Mouse (Mus musculus) thymus, postnatal 0 days (tissue): Measurements from ENCODE around the gene Mettl15. TPM values are rescaled to one million over a fixed set of nuclear protein-coding genes. Genes with fewer than 3 reads are reported as not detected.
"Not testable (repeated sequence)": the region's sequence is repeated elsewhere in the genome, so short reads cannot be mapped to it uniquely, and the experiment has no call there.

Experiments
- DNase-seq: peaks from one replicate; pipeline ENCODE4 v3.0.0-alpha.2; 2015; ENCODE audit warnings: low spot score
- polyA plus RNA-seq: library from polyadenylated mRNA; unstranded; fragments of >200 nt; fragmentation: Nextera tagmentation; extraction: Ambion mirVana; gene quantifications from 2 replicates; pipeline ENCODE4 v1.2.1, GENCODE M21; 2015

The Mettl15 gene
- polyA plus RNA-seq, result 9.0 and 10.1 TPM in 2 replicates

DNA sequence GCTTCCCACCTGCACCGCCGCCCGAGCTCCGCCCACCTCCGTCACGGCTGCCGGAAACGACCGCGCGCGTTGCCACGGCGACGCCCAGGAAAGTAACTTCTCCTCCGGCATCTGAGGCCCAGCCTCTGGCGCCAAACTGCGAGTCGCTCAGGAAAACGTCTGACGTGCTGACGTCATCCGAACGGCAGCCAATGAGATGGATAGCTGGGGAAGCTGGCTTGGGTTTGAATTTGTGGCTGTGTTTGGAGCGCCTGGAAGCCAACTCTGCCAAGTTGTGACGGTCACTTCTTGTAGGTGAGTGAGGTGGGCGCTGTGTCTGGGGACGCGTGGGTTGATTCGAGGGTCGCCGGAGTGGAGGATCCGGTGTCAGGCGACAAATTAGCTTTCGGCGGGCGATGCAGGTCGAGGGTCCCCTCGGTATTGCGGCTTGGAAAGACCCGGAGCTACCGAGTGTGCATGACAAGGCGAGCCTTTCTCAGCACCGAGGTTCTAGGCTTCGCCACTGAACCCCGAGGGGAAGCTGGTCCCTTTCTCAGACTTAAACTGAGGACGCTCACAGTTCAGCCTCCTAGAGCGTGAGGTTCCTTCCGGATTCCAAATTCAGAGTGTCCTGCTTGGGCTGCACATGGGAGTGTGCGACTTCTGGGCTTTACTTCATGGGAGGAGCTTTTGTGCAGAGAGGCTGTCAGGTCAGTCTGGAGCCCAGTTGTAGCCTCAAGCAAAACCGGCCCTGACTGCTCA, at the start of gene Mettl15, which contains the start of gene Kif18a:
TSS of gene Mettl15 (minus strand) at position 149 of the 741 bp plus-strand sequence.
TSS of gene Kif18a (plus strand) at position 139 of the 741 bp plus-strand sequence.
- peak; percentile 98 for DNase-seq

DNA sequence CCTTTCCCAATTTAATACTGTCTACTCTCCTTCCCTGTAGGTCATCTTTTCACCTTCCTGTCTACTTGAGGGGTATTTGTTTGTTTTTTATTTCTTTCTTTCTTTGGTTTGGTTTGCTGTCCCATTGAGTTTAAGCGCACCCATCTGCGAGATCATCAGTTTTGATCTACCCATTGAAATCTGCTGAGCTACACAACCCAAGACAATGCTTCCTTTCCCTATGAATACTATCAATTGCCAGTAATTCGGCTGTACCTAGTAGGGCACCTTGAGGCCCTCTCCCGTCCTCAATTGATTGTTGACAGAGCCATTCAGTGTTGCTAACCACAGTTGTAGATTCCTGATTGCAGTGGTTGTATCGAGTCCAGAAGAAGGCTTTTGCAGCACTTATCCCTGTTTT, 30.8 kb upstream of the Mettl15 start:
- DNase-seq, result no peak

- DNase-seq, result no peak
These were observed 23.1 kb upstream of the Mettl15 start for GRCm38 (mm10) chr2:109303638-109304037.

DNA sequence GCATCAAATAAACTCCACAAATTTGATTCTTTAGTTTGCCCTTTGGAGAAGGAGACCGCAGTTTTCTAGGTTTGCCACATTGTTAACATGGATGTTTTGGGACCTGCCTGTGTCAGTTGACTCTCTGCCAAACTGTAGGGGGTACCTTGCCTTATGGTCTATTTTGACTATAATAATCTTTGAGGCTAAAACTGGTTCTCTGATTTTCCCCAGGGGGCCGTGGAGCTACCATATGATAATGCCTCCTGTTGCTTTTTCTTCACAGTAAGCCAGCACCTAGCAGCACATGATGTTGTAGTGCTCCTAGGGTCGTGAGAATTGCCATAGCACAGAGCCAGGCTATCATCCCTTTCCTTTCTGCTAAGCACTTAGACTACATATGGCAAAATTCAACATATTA, 21.7 kb upstream of the Mettl15 start:
- DNase-seq, result no peak

DNA sequence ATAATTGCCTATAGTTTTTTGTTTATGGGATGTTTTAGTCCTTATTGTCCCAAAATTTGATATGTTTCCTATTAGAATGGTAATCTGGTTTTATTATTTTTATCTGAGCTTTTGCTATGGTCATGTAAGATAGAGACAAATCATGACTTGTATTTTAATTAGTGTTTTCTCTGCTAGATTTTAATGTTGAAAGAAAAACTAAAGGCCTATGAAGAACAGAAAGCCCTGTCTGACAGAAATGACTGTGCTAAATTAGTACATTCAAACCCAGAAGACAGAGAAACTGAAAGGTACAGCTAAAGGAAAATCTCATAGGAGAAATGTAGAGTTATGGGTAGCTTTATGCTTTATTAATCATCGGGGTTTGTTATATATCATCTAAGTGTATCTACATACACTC, 17.6 kb upstream of the Mettl15 start:
- DNase-seq, result no peak

GRCm38 (mm10) chr2:109296264-109296663, 15.7 kb upstream of the Mettl15 start:
- DNase-seq, result no peak

- no peak for DNase-seq
These were observed 8.8 kb upstream of the Mettl15 start for GRCm38 (mm10) chr2:109289327-109289726.

DNA sequence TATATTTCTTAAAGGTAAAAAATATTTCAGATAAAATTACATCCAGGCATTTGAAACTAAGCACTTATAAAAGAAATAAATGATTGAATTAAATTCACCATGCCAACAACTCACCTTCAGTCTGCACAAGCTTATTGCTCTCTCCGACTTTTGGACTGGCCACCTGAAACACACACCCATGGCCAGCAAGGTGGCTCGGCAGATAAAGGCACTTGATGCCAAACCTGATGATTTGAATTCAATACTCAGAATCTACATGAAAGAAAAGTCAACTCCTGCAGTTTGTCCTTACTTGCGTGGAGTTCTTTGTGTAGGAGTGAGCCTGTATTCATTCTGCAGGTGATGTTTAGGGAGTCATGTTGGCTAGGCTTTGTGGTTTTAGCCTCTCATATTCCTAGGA, 3.6 kb upstream of the Mettl15 start:
- no peak for DNase-seq

DNA sequence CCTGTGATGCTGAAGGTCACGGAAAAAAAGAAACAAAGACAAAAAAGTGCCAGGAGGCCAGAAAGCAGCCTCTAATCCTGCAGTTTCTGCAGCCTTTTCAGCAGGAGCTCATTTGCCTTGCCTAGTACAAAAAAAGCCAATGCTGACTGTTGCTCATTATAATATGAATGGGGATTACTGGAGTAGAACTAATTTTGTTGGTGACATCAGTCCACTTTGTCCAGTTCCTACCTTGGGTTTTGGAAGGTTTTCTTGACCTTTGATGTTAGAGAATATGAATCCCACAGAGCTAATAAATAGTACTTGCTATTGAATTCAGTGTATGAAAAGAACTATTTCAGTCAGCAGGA, 768 bp upstream of the Mettl15 start:
- no peak for DNase-seq

- no peak for DNase-seq
These were observed 312 bp downstream of the Mettl15 start for GRCm38 (mm10) chr2:109280272-109280599.

- peak; percentile 51 for DNase-seq
These were observed 2.5 kb downstream of the Mettl15 start for GRCm38 (mm10) chr2:109278036-109278435.

- DNase-seq, result no peak
These were observed 3.0 kb downstream of the Mettl15 start for GRCm38 (mm10) chr2:109277593-109277992.

DNA sequence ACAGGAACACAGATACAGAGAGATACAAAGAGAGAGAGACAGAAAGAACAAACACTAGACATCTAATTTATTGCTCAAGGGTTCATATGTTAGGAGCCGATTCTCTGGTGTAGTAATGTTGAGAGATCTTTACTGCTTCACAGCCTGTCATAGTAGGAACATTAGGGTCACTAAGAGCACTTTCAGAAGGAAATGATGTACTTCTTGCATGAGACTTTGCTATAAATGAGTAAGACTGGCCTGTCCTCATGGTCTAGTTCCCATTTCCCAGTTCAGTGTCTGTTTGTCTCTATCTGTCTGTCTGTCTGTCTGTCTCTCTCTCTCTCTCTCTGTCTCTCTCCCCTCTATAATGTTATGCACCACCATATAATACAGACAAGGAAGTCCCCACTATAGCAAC, 7.5 kb downstream of the Mettl15 start:
- no peak for DNase-seq

DNA sequence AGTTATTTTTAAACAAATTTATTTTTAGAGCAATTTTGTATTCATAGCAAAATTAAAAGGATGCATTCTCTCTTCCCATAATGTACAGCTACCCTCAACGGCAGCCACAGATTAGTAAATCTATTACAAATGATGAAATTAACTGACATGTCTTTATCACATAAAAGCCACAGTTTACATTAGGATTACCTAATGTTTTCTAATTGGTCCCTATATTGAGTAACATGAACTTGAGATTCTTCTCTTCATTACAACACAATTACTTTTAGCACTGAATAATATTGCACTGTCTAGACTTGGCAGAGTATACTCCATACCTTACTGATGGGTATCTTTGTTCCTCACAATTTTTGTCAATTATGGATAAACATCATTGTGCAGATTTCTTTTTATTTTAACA, 17.8 kb downstream of the Mettl15 start:
- no peak for DNase-seq

DNA sequence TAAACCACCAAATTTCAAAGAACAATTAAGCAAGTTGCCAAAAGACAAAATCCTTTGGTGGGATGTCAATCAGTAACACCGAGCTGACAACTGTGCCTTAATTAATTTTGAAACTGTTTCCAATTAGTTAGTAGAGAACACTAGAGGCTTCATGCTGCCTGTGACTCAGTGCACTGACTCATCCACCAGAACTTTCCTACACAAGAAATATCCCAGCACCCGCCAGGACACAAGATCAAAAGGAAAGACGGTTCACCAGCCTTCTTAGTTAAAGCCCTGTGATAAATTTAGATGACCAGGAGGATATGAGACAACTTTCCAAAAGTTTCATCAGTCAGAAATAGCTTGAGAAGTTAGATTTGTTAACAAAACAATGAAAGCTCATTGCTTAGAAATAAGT, 38.6 kb downstream of the Mettl15 start:
- DNase-seq, result no peak

DNA sequence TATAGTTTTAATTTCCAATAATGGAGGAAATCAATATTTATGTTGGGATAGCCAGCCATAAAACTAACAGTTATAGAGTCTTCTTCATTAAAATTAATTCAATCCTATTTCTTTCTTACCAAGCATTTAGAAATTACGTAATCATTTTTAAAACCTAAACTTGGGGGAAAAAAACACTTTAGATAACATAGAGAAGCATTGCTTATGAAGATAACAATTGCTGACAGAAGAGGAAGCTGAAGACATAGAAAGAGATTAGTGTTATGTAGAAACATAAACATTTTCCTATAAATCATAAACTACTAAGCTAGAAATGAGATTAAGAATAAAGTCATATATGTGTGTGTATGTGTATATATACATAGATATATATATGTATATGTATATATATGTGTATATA, 44.8 kb downstream of the Mettl15 start:
- DNase-seq, result no peak

- DNase-seq, result no peak
These were observed 46.7 kb downstream of the Mettl15 start for GRCm38 (mm10) chr2:109233876-109234275.

- DNase-seq, result no peak
These were observed 50.1 kb downstream of the Mettl15 start for GRCm38 (mm10) chr2:109230443-109230842.

DNA sequence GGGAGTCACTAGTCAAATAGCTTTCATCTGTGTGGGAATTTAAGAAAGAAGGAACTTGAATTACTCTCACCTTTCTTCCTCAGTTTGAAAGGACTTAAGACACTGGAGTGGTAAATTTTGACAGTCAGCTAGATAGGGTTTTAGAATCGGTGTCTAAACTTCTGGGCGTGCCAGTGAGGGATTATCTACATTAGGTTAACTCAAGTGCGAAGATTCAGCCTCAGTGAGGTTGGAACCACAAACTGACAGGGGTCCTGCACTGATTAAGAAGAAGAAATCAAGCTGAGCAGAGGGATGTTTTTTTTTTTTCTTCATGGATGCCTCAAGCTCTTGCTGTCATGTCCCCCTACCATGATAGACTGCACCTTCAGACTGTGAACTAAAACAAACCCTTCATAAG, 53.4 kb downstream of the Mettl15 start:
- no peak for DNase-seq

GRCm38 (mm10) chr2:109221470-109221869, 59.1 kb downstream of the Mettl15 start:
- DNase-seq, result no peak

DNA sequence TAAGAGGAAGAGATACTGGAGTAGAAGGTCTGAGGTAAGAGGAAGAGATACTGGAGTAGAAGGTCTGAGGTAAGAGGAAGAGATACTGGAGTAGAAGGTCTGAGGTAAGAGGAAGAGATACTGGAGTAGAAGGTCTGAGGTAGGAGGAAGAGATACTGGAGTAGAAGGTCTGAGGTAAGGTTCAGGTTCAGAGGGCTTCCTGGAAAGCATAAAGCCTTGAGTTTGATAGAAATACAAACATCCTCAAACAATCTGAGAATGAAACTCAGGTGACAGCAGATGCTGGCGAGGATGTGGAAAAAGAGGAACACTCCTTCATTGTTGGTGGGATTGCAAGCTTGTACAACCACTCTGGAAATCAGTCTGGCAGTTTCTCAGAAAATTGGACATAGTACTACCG, 63.9 kb downstream of the Mettl15 start:
- DNase-seq, result not testable (repeated sequence)

DNA sequence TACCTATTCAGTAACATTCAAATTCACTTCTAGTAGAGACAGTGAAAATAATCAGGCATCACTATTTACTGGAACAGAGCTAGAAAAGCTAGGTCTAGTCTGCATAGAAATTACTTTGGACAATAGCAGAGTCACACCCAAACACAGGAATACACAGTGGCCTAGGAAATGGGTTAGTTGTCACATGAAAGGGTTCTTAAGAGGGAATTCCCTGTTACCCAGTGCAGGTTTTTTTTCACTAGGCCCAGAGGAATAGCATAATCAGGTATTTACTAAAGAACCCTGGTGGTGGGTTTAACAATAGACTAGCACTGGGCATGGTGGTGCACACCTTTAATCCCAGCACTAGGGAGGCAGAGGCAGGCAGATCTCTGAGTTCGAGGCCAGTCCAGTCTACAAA, 69.9 kb downstream of the Mettl15 start:
- not testable (repeated sequence) for DNase-seq

DNA sequence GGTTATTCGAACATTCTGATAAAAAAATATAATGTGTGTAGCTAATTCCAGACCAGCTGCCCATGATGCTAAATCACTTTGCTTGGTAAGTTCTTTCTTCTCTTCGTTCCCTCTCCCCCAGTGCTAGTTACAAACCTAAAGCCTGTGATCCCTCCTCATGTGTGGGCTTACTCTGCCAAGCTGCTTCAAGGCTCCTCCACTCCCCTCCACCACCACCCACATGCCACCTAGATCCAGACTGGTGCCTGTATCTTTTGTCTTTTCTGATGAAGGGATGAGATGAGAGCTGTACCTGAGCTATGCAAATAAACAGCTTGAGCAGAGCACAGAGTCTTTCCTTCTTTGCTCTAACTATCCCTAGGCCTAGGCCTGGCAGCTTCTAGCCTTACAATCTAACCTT, 72.5 kb downstream of the Mettl15 start:
- DNase-seq, result no peak

GRCm38 (mm10) chr2:109182993-109183392, 97.6 kb downstream of the Mettl15 start:
- DNase-seq, result no peak
